Mouse (Mus musculus): Measurements from ENCODE around the gene Acox1. TPM values are rescaled to one million over a fixed set of nuclear protein-coding genes. Genes with fewer than 3 reads are reported as not detected.
A peak's percentile ranks its signal among the peaks of the same experiment; 100 is the strongest.

The Acox1 gene
- polyA plus RNA-seq, 1 experiment from 2014 or later, result 20.0 TPM

DNA sequence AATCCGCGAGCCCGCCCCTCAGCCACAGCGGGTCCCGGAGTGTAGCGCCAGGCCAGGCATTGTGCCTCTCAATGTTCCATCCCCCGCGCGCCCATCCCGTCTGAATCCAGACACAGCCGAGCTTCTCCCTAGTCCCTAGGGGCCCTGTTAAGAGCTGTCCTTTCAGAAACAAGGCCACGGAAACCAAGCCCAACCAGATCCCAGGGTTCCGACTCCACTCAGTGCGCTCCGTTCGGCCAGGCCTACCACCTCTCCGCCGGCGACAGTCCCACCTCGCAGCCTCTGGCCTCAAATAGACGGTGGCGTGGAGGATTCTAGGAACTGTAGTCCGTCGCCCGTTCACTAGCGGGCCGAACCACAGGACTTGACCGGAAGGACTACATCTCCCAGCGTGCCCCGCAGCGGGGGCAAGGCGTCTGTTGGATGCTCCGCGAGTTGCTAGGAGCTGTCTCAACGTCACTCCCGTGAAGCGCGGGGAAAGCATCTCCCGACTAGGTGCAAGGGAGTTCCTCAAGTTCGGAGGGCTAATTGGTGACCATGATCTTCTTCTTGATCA, 30.9 kb downstream of the Acox1 start, which contains the start of gene Fbf1:
Gene Fbf1 (minus strand): TSS at position 283 of the 556 bp plus-strand sequence.
- peak; percentile 92 for DNase-seq (ENCODE audit: low spot score)

DNA sequence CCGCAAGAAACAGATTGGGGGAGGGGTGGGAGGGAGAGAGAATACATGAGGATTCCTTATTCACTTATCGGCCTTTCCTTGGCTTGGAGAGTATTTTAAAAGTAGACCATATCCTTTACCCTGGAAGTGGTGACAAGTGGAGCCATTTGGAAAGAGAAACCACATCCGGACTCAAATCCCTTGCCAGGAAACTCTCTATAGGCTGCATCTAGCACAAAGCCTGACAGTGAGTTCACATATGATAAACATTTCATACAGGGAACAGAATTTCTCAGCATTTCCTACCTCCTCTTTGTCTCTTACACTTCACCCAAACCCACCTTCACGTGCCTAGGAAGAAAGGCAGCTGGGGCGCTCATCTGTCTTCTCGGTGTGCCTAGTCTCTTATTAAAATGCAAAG, 31.6 kb downstream of the Acox1 start:
- DNase-seq (ENCODE audit: low spot score), result peak; percentile 42

- no peak for DNase-seq (ENCODE audit: low spot score)
Observed at GRCm38 (mm10) chr11:116163002-116163401, 35.8 kb downstream of the Acox1 start.

- DNase-seq (ENCODE audit: low spot score), result peak; percentile 24
Observed at GRCm38 (mm10) chr11:116162146-116162545, 36.7 kb downstream of the Acox1 start.

- DNase-seq (ENCODE audit: low spot score), result no peak
Observed at GRCm38 (mm10) chr11:116161312-116161711, 37.5 kb downstream of the Acox1 start.

DNA sequence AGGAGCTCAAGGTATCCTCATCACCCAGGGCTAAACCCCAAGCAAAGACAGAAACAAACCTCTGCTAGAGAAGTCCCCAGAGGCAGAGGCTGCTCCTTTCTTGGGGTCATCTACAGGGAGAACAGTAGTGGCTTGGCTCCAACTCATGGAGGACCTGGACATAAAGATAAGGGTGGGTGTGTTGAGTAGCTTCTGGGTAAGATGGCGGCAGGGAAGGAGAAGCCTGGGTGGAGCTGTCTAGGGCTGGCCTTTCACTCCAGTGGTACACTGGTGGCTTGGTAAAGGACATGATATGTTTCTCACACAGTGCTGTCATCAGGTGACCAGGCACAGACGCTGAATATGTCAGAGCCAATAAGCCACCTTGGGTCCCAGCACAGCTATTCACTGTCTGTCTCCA, 47.9 kb downstream of the Acox1 start:
- DNase-seq (ENCODE audit: low spot score), result no peak

DNA sequence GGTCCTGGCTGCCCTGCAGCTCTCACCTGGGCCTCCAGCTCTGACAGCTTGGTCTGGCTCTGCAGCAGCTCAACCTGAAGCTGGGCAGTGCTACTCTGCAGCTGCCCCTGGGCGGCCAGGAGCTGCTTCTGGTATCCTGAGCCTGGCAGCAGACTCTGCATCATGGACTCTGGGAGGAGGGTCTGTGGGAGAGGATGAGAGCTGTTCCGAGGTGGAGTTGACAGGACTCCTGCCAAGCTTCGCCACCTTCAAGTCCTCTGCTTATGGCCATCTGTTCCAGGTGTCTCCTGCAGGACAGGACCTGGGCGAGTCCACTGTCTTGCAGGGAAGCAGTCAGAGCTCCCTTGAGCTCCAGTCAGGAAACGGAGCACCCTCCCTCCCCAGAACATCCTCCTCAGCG, 49.5 kb downstream of the Acox1 start:
- no peak for DNase-seq (ENCODE audit: low spot score)

DNA sequence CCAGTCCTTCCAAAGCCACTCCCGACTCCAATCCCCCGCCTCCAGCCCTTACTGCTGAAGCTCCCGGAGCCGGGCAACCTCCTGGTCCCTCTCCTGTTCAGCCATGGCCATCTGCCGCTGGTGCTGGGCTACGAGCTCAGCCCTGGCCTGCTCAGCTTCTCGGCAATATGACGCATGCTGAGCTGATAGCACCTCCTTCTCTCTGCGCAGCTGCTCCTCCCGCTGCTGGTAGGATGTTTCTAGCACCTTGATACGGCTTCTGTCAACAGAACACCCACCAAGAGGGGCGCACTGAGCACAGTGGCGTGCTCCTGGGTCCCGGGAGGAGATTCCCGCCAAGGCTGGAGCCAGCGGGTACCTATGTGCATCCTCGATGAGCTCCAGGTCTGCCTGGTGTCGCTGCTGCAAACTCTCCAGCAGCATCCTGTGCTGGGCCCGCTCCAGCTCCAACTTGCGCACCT, 50.1 kb downstream of the Acox1 start:
- no peak for DNase-seq (ENCODE audit: low spot score)

DNA sequence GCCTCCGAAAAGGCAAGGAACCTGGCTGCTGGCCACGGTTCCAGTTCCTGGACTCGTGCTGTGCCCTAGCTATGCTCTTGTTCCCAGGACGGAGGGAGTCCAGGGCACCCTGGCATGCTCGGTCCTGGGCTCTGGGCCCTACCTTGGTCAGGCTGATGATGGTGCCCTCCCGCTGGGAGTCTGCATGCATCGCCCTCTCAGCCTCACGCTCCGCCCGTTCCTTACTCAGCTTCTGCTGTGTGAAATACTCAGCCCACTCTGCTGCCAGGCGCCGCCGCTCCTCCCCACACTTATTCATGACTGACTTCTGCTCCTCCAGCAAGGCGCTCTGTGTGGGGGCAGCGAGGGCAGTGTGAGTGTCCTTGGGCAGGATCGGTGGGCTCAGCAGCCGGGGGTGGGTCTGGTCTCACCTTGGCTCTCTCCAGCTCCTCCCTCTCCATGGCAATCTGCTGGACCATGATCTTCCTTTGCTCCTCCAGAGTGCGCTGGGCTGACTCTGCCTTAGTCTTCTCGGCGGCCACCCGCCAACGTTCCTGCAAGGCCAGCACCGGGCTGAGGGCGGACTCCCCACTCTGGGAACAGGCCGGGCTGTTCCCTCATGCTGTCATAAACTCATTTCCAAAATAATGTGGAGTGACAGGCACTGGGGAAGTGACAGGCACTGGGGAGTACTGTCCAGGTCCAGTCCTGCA, 52.4 kb downstream of the Acox1 start:
- DNase-seq (ENCODE audit: low spot score), result no peak

- no peak for DNase-seq (ENCODE audit: low spot score)
Observed at GRCm38 (mm10) chr11:116145481-116146293, 53.2 kb downstream of the Acox1 start.

GRCm38 (mm10) chr11:116143468-116143867, 55.4 kb downstream of the Acox1 start:
- no peak for DNase-seq (ENCODE audit: low spot score)

DNA sequence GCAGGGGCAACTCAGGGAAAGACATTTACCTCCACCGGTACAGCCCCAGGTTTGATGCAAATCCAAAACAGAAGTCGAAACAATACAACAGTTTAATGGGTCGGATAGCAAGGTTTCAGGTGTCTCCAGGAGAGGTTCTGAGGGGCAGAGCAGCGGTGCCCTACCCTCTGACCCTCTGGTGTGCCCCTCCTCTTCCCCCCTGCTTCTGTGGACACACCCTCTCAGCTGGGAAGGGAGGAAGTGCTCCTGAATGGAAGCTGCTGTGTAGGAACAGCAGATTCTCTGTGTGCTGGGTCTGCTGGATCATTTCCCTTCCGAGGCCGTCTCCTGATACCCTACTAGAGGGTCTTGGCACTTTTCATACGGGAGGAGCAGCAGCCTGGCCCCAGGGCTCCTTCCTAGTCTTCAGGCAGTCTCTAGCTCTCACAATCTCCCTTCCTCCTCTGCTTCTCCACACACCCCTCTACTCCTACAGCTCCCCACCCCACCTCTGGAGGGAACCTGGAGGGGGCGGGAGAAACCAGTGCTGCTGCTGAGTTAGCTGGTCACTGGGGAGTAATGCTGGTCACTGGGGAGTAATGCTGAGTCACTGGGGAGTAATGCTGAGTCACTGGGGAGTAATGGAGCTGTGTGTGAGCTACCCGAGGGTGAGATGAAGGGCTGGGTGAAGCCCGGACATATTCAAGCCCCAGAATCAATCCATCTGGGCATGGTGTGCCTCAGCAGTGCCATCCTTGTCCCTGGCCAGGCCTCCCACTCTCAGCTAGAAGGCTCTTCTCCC, 56.4 kb downstream of the Acox1 start:
- DNase-seq (ENCODE audit: low spot score), result no peak

- DNase-seq (ENCODE audit: low spot score), result peak; percentile 96
Observed at GRCm38 (mm10) chr11:116138468-116139138, 60.2 kb downstream of the Acox1 start, which contains the start of gene Mrpl38. Gene Mrpl38 (minus strand): TSS chr11:116138868.

DNA sequence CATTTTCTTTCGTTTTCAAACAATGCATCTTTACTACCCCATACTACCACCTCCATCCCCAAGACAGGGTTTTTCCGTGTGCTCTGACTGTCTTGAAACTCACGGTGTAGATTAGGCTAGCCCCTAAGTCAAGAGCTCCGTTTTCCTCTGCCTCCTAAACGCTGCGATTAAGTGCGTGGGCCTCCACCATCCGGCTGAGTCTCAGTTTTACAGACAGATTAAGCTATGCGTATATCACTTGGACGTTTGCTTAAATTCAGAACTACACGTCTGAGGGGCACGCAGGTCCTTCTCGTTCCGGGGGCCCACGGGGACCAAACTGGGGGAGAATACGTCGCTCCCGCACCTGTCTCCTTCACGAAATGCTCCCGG, 60.8 kb downstream of the Acox1 start:
- no peak for DNase-seq (ENCODE audit: low spot score)

GRCm38 (mm10) chr11:116134171-116134570, 64.7 kb downstream of the Acox1 start:
- no peak for DNase-seq (ENCODE audit: low spot score)

GRCm38 (mm10) chr11:116133497-116133896, 65.3 kb downstream of the Acox1 start:
- DNase-seq (ENCODE audit: low spot score), result no peak

DNA sequence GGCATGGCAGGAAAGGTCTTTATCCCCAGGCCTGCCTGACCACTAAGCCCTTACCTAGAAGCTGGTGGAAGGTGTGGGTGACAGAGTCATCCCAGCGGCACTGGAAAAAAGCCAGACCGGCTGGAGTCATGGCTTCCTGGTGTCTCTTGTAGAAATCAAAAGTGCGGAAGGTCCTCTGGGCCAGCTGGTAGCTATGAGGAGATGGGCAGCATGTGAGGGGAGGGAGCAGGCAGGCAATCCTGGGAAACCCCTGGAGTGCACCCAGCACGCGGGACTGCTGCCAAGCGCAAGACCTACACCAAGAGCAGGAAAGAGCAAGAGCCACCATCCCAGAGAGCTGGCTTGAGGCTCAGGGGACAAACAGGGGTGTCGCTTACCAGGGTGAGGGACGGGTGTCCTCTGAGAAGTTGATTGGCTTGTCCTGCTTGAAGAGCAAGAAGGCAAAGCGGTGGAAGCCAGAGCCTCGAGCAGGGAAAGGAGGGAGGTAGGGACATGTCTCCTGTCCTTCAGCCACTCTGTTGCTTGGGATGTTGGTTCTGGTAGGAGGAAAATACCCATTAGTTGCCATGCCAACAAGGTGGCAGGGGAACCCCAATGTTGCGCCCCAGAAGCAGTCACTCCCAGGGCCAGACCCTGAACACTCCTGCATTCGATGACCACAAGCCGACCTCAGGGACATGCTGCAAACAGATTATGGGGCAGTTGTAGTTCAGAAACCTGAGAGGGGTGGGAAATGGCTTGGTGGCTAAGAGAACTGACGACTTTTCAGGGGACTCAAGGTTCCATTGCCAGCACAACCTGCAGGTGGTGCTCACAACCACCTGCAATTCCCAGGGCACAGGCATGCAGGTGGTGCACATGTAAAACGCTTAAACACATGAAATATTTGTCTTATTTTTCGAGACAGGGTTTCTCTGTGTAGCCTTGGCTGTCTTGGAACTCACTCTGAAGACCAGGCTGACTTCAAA, 66.2 kb downstream of the Acox1 start:
- peak; percentile 58 for DNase-seq (ENCODE audit: low spot score)

- no peak for DNase-seq (ENCODE audit: low spot score)
Observed at GRCm38 (mm10) chr11:116131349-116132170, 67.3 kb downstream of the Acox1 start.

Measured in thymus, postnatal 0 days (tissue).